Mouse (Mus musculus) lung, postnatal 0 days (tissue): ENCODE results near the gene Nubp1.

ENCODE experiments used
- CTCF ChIP-seq: IDR thresholded peaks from 2 replicates; pipeline ENCODE4 v1.5.1; 2016; ENCODE audit warnings: antibody characterized with exemption, mild to moderate bottlenecking
- EP300 ChIP-seq: IDR thresholded peaks from 2 replicates; pipeline ENCODE4 v1.6.1; 2016; ENCODE audit warnings: antibody characterized with exemption, mild to moderate bottlenecking, control low read depth

DNA sequence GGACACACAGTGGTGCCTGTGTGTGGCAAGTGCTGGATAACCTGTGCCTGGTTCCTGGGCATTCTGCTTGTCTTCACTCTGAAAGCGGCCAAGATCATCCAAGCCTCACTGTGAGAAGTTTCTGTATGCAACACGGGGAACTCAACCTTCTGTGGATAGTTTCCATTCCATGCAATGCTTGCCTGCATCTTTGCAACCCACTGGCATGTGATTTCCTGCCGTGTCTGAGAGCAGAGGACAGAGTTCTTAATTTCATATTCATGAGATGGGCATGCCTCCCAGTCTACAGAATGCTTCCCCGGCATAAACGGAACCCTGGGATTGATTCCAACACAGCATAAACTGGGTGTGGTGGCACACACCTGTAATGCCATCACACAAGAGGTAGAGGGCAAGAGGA is 26.3 kb downstream of the Nubp1 start:
- no peak for TF ChIP-seq CTCF
- TF ChIP-seq EP300: no peak
